Mouse (Mus musculus): ENCODE results near the gene Mocs2. TPM values are rescaled to one million over a fixed set of nuclear protein-coding genes. Genes with fewer than 3 reads are reported as not detected.

Gene Mocs2
- total RNA-seq, 1 experiment from 2014 or later: 48.1 TPM

- no peak for ATAC-seq (replicated peaks; ENCODE audit: low read depth, poor library complexity, severe bottlenecking)
Measured at GRCm38 (mm10) chr13:114852264-114853111, 34.5 kb downstream of the Mocs2 start.

- no peak for ATAC-seq (replicated peaks; ENCODE audit: low read depth, poor library complexity, severe bottlenecking)
Measured at GRCm38 (mm10) chr13:114853152-114853551, 35.1 kb downstream of the Mocs2 start.

- ATAC-seq (replicated peaks; ENCODE audit: low read depth, poor library complexity, severe bottlenecking): no peak
Measured at GRCm38 (mm10) chr13:114854023-114854422, 36.0 kb downstream of the Mocs2 start.

GRCm38 (mm10) chr13:114854428-114854827 lies 36.4 kb downstream of the Mocs2 start:
- ATAC-seq (replicated peaks; ENCODE audit: low read depth, poor library complexity, severe bottlenecking): no peak

GRCm38 (mm10) chr13:114855573-114856268 lies 37.7 kb downstream of the Mocs2 start:
- no peak for ATAC-seq (replicated peaks; ENCODE audit: low read depth, poor library complexity, severe bottlenecking)

GRCm38 (mm10) chr13:114856269-114856627 lies 38.2 kb downstream of the Mocs2 start:
- no peak for ATAC-seq (replicated peaks; ENCODE audit: low read depth, poor library complexity, severe bottlenecking)

- no peak for ATAC-seq (replicated peaks; ENCODE audit: low read depth, poor library complexity, severe bottlenecking)
Measured at GRCm38 (mm10) chr13:114857525-114857924, 39.5 kb downstream of the Mocs2 start.

- no peak for ATAC-seq (replicated peaks; ENCODE audit: low read depth, poor library complexity, severe bottlenecking)
Measured at GRCm38 (mm10) chr13:114874738-114875137, 56.7 kb downstream of the Mocs2 start.

- no peak for ATAC-seq (replicated peaks; ENCODE audit: low read depth, poor library complexity, severe bottlenecking)
Measured at GRCm38 (mm10) chr13:114876005-114876520, 58.0 kb downstream of the Mocs2 start.

GRCm38 (mm10) chr13:114878667-114879066 lies 60.6 kb downstream of the Mocs2 start:
- ATAC-seq (replicated peaks; ENCODE audit: low read depth, poor library complexity, severe bottlenecking): no peak

Other genes starting within 250 kb of the Mocs2 start
- 2.2 and 2.4 TPM in 2 replicates for gene Itga2, start 113.9 kb downstream of the Mocs2 start, total RNA-seq (2017)